Mouse (Mus musculus) lung, embryonic 16.5 days (tissue): ENCODE results near the gene Tuba4a. TPM values are rescaled to one million over a fixed set of nuclear protein-coding genes. Genes with fewer than 3 reads are reported as not detected.
"Not testable (repeated sequence)": the region's sequence is repeated elsewhere in the genome, so short reads cannot be mapped to it uniquely, and the experiment has no call there.

Experiments
- ATAC-seq: fragments of 200-750 bp; cut with Nextera tagmentation; 2 replicates; pipeline ENCODE4 v1.8.0; 2017; ENCODE audit warnings: low read depth, mild to moderate bottlenecking, moderate library complexity
- H3K27ac ChIP-seq: fragments of 300-500 bp; sonication (generic); 2 replicates; pipeline ENCODE4 v1.5.1; 2014; ENCODE audit warnings: mild to moderate bottlenecking, control low read depth, low read length
- H3K27me3 ChIP-seq: fragments of 300-500 bp; sonication (generic); 2 replicates; pipeline ENCODE4 v1.6.1; 2014; ENCODE audit warnings: low read depth, low read length, mixed read lengths; ENCODE audit not compliant: control insufficient read depth, insufficient read depth
- H3K36me3 ChIP-seq: fragments of 300-500 bp; sonication (generic); 2 replicates; pipeline ENCODE4 v1.6.1; 2014; ENCODE audit warnings: low read length; ENCODE audit not compliant: control insufficient read depth, insufficient read depth
- H3K4me1 ChIP-seq: fragments of 300-500 bp; sonication (generic); replicated peaks from 2 replicates; pipeline ENCODE4 v1.6.1; 2014; ENCODE audit warnings: low read length, mixed read lengths; ENCODE audit not compliant: control insufficient read depth, insufficient read depth
- H3K4me2 ChIP-seq: fragments of 300-500 bp; sonication (generic); 2 replicates; pipeline ENCODE4 v1.6.1; 2014; ENCODE audit warnings: low read depth, low read length, control low read depth
- H3K4me3 ChIP-seq: fragments of 300-500 bp; sonication (generic); 2 replicates; pipeline ENCODE4 v1.5.1; 2014; ENCODE audit warnings: mild to moderate bottlenecking, low read length, control low read depth
- H3K9ac ChIP-seq: fragments of 300-500 bp; sonication (generic); 2 replicates; pipeline ENCODE4 v1.6.1; 2014; ENCODE audit warnings: low read length, control low read depth
- H3K9me3 ChIP-seq: fragments of 300-500 bp; sonication (generic); 2 replicates; pipeline ENCODE4 v1.6.1; 2016; ENCODE audit warnings: low read length; ENCODE audit not compliant: control insufficient read depth
- WGBS: fragments of 180-500 bp; shearing (Covaris S2); extraction: QIAGEN DNeasy Blood & Tissue Kit; methylation state at CpG from one replicate; pipeline ENCODE4 v1.1.7; 2014; 5-methylcytosine and 5-hydroxymethylcytosine counted together
- polyA plus RNA-seq: library from polyadenylated mRNA; unstranded; fragments of >200 nt; fragmentation: Nextera tagmentation; extraction: Ambion mirVana; gene quantifications from 2 replicates; pipeline ENCODE4 v1.2.1, GENCODE M21; 2015

The Tuba4a gene
- polyA plus RNA-seq, 1 experiment from 2014 or later = 51.5 TPM

- H3K4me3 ChIP-seq = no peak overlapping the region
- ATAC-seq = no peak
- H3K27ac ChIP-seq = no peak overlapping the region
- 77% methylated on average over 10 of the region's 10 CpGs for WGBS
- no peaks in the 10 kb centered on the region for H3K9me3 ChIP-seq
- peaks cover 11% of the 10 kb centered on the region for H3K4me1 ChIP-seq
- no peak overlapping the region for H3K9ac ChIP-seq
- H3K36me3 ChIP-seq = peaks cover 3% of the 10 kb centered on the region; the same call in 1 of the 2 replicates
- H3K27me3 ChIP-seq = no peaks in the 10 kb centered on the region
- no peak overlapping the region for H3K4me2 ChIP-seq
Measured at GRCm38 (mm10) chr1:75239591-75239990, 19.9 kb upstream of the Tuba4a start.

- ATAC-seq = peak; percentile 96
- no peaks in the 10 kb centered on the region for H3K27me3 ChIP-seq
- peak within 1 kb of the TSS; percentile 72 for H3K4me2 ChIP-seq
- H3K9ac ChIP-seq = peak within 1 kb of the TSS; percentile 86
- peaks cover 11% of the 10 kb centered on the region for H3K4me1 ChIP-seq
- under 1% methylated on average over 63 of the region's 64 CpGs for WGBS
- H3K27ac ChIP-seq = peak within 1 kb of the TSS; percentile 76
- no peaks in the 10 kb centered on the region for H3K36me3 ChIP-seq
- no peaks in the 10 kb centered on the region for H3K9me3 ChIP-seq
- peak within 1 kb of the TSS; percentile 63 for H3K4me3 ChIP-seq
Measured at GRCm38 (mm10) chr1:75236117-75237050, 16.7 kb upstream of the Tuba4a start, which contains the start of gene Dnajb2. Gene Dnajb2, plus strand, starts transcription at chr1:75236406.

- under 1% methylated on average over 8 of the region's 8 CpGs for WGBS
- Histone ChIP-seq H3K27me3 (no peaks in the 10 kb centered on the region), H3K36me3 (no peaks in the 10 kb centered on the region), H3K27ac (no peak overlapping the region), H3K4me3 (no peak overlapping the region), H3K4me2 (no peak overlapping the region), H3K9me3 (no peaks in the 10 kb centered on the region), H3K9ac (no peak overlapping the region), H3K4me1 (peaks cover 11% of the 10 kb centered on the region)
- ATAC-seq = peak; percentile 39; the same call in 1 of the 2 replicates
Measured at GRCm38 (mm10) chr1:75234606-75235005, 14.9 kb upstream of the Tuba4a start.

GRCm38 (mm10) chr1:75232489-75232888, 12.8 kb upstream of the Tuba4a start:
- H3K27me3 ChIP-seq, H3K4me3 ChIP-seq, H3K36me3 ChIP-seq, ATAC-seq, H3K9ac ChIP-seq, H3K9me3 ChIP-seq, H3K4me2 ChIP-seq, H3K27ac ChIP-seq: not testable (repeated sequence)
- 61% methylated on average over 4 of the region's 4 CpGs for WGBS
- H3K4me1 ChIP-seq = peaks cover 11% of the 10 kb centered on the region

- H3K9me3 ChIP-seq = no peaks in the 10 kb centered on the region
- no peak within 1 kb of the TSS for H3K4me2 ChIP-seq
- H3K27me3 ChIP-seq = no peaks in the 10 kb centered on the region
- H3K4me1 ChIP-seq = peaks cover 6% of the 10 kb centered on the region; the same call in 1 of the 2 replicates
- H3K9ac ChIP-seq = no peak within 1 kb of the TSS
- H3K4me3 ChIP-seq = no peak within 1 kb of the TSS
- H3K36me3 ChIP-seq = no peaks in the 10 kb centered on the region
- H3K27ac ChIP-seq = no peak within 1 kb of the TSS
- ATAC-seq = no peak
- WGBS = 52% methylated on average over 5 of the region's 5 CpGs
Measured at GRCm38 (mm10) chr1:75231664-75232152, 12.0 kb upstream of the Tuba4a start, which contains the start of gene A630095N17Rik. Gene A630095N17Rik, minus strand, starts transcription at chr1:75232102.

GRCm38 (mm10) chr1:75231224-75231623, 11.6 kb upstream of the Tuba4a start:
- 80% methylated on average over 4 of the region's 4 CpGs for WGBS
- H3K4me2 ChIP-seq = no peak overlapping the region
- H3K4me1 ChIP-seq = peaks cover 6% of the 10 kb centered on the region; the same call in 1 of the 2 replicates
- no peaks in the 10 kb centered on the region for H3K36me3 ChIP-seq
- no peaks in the 10 kb centered on the region for H3K9me3 ChIP-seq
- H3K27me3 ChIP-seq = no peaks in the 10 kb centered on the region
- no peak overlapping the region for H3K9ac ChIP-seq
- H3K27ac ChIP-seq = no peak overlapping the region
- ATAC-seq = no peak
- H3K4me3 ChIP-seq = no peak overlapping the region

- 55% methylated on average over 7 of the region's 7 CpGs for WGBS
- Histone ChIP-seq H3K4me1 (peaks cover 2% of the 10 kb centered on the region; the same call in 1 of the 2 replicates), H3K27ac (no peak overlapping the region), H3K9me3 (no peaks in the 10 kb centered on the region), H3K4me2 (no peak overlapping the region), H3K27me3 (no peaks in the 10 kb centered on the region), H3K36me3 (no peaks in the 10 kb centered on the region), H3K9ac (no peak overlapping the region), H3K4me3 (no peak overlapping the region)
- no peak for ATAC-seq
Measured at GRCm38 (mm10) chr1:75230335-75230994, 10.8 kb upstream of the Tuba4a start.

GRCm38 (mm10) chr1:75229158-75229557, 9.5 kb upstream of the Tuba4a start:
- Histone ChIP-seq H3K27me3 (no peaks in the 10 kb centered on the region), H3K9me3 (no peaks in the 10 kb centered on the region), H3K27ac (no peak overlapping the region), H3K4me2 (no peak overlapping the region), H3K9ac (no peak overlapping the region), H3K4me1 (no peaks in the 10 kb centered on the region), H3K4me3 (no peak overlapping the region), H3K36me3 (no peaks in the 10 kb centered on the region)
- ATAC-seq = no peak
- WGBS = 58% methylated on average over 4 of the region's 4 CpGs

- no peaks in the 10 kb centered on the region for H3K36me3 ChIP-seq
- no peaks in the 10 kb centered on the region for H3K4me1 ChIP-seq
- H3K27me3 ChIP-seq = no peaks in the 10 kb centered on the region
- no peak for ATAC-seq
- 89% methylated on average over 1 of the region's 1 CpGs for WGBS
- no peak overlapping the region for H3K4me3 ChIP-seq
- H3K9me3 ChIP-seq = no peaks in the 10 kb centered on the region
- H3K9ac ChIP-seq = no peak overlapping the region
- no peak overlapping the region for H3K27ac ChIP-seq
- no peak overlapping the region for H3K4me2 ChIP-seq
Measured at GRCm38 (mm10) chr1:75227653-75228052, 8.0 kb upstream of the Tuba4a start.
